Mouse (Mus musculus): ENCODE results near the gene Ndufa6.
A peak's percentile ranks its signal among the peaks of the same experiment; 100 is the strongest.
"Not testable (repeated sequence)": the region's sequence is repeated elsewhere in the genome, so short reads cannot be mapped to it uniquely, and the experiment has no call there.

Gene Ndufa6

DNA sequence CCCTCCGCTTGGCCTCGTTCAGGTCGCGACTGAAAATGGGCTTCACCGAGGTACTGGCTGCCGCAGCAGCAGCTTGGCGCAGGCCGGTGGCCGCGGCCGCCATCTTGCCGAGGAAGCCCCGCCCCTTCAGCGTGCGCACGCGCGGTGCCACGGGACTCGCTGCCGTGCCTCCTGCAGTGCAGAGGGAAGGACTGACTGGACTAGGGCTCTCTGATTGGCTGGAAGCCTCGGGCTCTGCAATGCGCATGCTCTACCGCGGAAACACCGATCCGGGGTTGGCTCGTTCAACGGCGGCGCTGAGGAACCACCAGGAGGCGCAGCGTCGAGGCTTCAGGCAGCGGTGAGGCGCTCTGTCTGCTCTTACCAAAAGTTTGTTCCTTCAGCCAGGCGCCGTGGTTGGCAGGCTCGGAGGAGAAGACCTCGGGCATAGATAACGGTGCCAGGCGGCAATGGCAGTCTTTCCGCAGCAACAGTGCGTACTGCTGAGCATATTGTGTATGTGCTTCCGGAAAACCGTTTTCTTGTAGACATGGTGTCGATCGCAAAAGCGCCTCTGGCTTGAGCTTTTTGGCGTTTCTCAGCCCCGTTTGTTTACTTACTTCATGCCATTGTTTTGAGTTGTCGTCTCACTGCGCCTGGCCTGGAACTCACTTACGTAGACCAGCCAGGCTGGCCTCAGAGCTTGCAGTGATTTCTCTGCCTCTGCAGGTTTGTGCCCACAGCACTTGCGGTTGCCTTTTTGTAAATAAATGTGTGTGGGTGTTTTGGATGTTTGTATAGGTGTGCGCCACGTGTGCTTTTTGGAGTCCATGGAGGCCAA, at the start of gene Ndufa6:
Gene Ndufa6, minus strand, starts transcription at position 197 of the 820 bp plus-strand sequence.
- peak; percentile 98 for DNase-seq

GRCm38 (mm10) chr15:82403606-82404005, 49.5 kb upstream of the Ndufa6 start:
- no peak for DNase-seq

- no peak for DNase-seq
Measured at GRCm38 (mm10) chr15:82402741-82403140, 48.6 kb upstream of the Ndufa6 start.

DNA sequence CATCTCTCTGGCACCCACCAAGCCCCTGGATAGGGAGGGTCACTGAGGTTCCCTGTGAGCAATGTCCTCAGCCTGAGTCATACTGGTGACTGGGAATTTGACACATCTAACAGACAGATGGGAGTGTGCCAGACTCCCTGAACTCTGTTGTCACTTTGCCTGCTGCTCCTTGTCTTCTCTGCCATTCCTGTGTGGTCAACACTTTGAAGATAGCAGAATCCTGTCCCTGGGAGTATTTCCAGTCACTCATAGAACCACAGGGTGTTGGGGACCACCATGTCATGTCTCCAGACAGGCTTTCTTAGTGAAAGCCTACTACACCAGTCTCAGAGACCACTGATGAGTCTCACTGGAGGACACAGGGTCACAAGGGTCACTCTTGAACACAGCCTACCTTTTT, 48.0 kb upstream of the Ndufa6 start:
- DNase-seq = no peak

DNA sequence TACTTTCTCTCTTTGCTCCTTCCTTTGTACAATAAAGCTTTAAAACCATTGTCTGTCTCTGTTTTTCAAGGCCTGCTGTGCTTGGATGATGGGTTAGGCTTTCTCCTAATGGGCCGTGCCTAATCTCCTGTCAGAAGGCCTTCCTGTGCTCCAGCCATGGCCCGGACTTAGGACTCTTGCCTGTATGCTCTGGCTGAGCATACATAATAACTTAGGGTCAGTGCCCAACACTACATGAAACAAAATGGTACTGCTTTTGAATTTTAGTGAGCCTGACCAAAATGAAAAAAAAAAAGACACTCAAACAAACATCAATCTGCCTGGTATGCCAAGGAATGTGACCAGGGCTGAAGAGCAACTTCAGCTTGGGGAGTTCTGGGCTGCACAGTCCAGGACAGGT, 47.4 kb upstream of the Ndufa6 start:
- no peak for DNase-seq

DNA sequence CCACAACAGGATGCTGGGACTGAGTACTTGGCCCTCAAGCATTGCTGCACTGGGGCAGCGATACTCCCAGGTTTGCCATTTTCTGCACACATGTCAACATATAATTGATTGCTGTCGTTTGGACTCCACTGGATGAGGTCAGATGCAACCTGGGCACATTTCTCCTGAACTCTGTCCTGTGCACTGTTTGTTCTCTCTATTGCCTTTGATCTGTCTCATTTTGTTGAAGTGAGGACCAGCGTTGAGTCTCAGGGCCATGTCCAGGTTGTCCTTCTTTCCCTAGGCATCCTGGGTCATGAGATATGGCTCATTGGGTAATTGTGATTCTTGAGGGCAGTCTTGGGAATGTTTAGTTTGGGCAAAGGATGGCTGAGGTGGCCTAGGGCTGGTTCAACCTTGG, 41.8 kb upstream of the Ndufa6 start:
- DNase-seq = not testable (repeated sequence)

DNA sequence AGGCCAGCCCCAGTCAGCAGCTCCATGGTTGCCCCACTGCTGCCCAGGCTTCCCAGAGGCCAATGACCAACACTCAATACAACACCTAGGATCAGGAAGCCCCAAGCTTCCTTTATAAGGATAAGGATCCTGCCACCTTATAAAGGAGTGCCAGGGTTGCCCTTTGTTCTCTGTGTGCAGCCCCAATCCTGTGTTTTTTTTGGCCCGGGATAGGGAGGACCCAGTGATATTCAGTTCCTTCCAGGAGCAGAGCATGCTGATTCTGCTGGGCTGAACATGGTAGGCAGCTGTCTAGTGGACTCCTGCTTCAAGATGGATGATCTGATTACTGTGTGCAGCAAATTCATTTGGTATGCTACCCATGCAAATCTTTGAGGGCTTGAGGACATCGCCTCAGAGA, 39.8 kb upstream of the Ndufa6 start, which contains the start of gene Cyp2d11:
Gene Cyp2d11, minus strand, starts transcription at position 101 of the 400 bp plus-strand sequence.
- not testable (repeated sequence) for DNase-seq

GRCm38 (mm10) chr15:82389916-82390315, 35.8 kb upstream of the Ndufa6 start:
- not testable (repeated sequence) for DNase-seq

GRCm38 (mm10) chr15:82385729-82386128, 31.6 kb upstream of the Ndufa6 start:
- no peak for DNase-seq

- DNase-seq = no peak
Measured at GRCm38 (mm10) chr15:82382441-82382840, 28.3 kb upstream of the Ndufa6 start.

DNA sequence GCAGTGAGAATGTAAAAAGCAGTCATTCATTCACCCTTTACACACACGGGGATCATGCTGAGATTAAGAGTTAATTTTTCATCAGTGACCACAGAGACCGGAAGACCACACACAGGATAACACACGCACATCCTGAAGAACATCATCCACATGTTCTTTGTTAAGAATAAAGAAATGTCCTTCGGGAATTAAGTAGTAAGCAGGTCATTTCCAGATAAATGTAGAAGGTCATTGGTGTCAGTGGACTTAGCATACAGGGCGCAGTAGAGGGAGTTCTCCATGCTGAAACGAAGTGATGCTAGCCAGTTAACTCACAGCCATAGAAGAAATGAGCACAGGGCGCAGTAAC, 26.6 kb upstream of the Ndufa6 start:
- DNase-seq = no peak

GRCm38 (mm10) chr15:82379871-82380713, 26.0 kb upstream of the Ndufa6 start, which contains the start of gene Cyp2d22:
Gene Cyp2d22, minus strand, starts transcription at chr15:82380260.
- peak; percentile 79 for DNase-seq

DNA sequence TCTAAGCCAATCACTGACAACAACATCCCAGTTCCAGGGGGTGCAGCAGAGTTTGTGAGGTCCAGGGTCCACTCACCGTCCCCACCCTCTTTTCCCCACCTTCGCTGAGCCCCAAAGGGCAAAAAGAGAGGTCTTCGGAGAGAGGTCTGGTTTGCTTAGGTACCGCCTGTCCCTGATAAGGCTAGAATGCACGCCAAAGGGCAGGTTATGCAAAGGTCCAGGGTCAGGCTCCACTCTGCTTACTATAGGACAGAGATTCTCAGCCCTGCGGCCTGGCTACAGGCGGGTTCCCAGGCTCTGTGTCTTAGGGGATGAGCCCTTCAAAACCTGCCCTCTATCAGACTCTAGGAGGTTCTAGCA, 25.4 kb upstream of the Ndufa6 start:
- no peak for DNase-seq

- DNase-seq = peak; percentile 23
Measured at GRCm38 (mm10) chr15:82378261-82379180, 24.4 kb upstream of the Ndufa6 start.

- peak; percentile 7 for DNase-seq
Measured at GRCm38 (mm10) chr15:82377701-82378100, 23.6 kb upstream of the Ndufa6 start.

DNA sequence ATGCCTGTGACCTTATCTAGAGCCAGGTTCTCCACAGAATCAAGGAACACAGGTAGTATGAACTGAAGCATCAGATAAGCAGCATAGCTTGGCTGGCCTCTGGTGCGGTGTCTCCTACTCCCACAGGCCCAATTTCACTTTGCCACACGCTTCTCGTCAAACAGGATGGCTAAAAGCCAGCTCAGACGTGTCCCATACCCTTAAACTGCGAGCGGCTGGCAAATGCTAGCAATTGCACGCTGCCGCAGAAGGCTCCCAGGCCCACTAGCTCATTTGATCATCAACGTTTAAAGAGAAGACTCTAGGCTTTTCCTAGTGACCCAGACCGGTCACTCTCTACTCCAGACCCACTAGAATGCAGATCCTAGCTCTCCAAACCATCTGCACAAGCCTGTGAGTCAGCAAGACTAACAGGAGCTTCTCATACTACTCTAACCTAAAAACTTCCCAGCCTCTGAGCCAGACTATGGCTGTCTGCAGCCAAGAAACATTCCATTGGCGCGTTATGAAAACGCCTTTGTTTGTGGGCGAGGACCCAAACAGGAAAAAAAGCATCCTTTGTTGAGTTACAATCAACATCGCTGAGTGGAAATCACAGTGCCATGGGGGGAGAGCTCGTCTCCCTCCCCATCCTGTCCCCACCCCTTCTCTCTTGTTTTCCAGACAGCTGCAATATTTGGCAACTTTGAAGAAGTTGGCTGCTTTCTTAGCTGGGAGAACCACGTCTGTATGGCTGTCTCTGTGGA, 22.4 kb upstream of the Ndufa6 start:
- DNase-seq = peak; percentile 74

- DNase-seq = no peak
Measured at GRCm38 (mm10) chr15:82375855-82376254, 21.7 kb upstream of the Ndufa6 start.

- DNase-seq = no peak
Measured at GRCm38 (mm10) chr15:82374437-82374836, 20.3 kb upstream of the Ndufa6 start.

DNA sequence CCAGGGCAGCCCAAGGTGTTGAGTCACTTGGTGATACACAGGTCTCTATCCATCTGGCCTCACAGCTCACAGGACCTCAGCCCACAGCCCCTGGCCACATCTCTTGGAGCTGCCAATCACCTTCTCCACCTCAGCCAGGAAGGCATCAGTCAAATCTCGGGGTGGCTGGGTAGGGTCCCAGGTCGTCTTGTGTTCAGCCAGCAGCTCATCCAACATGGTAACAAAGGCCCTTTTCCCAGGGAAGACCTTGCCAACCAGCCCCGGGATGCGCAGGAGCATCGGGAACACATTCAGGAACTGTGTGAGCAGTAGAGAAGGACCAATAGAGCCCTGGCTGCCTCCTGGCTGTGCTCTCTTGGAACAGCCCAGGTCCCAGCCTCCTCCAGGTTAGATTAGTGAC, 18.9 kb upstream of the Ndufa6 start:
- DNase-seq = peak; percentile 6

- peak; percentile 3 for DNase-seq
Measured at GRCm38 (mm10) chr15:82372446-82372845, 18.3 kb upstream of the Ndufa6 start.

DNA sequence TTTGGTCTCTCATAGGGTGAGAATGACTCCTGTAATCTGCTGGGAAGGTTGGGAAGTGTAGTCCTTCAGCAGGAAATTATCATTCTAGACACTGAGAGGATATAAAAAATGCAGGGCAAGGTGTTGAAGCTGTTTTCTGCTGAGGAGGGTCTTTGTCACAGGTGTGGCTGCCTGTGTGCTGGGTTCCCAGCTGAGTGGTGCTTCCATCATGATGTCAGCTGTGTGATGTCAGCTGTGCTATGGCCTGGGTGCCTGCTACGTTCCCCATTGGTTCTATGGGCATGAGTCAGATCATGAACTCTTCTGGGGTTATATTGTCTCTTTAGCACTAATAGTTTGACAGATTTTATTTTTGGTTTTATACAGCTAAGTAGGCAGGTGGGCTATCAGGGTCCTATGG, 14.7 kb upstream of the Ndufa6 start:
- DNase-seq = no peak

- no peak for DNase-seq
Measured at GRCm38 (mm10) chr15:82368146-82368545, 14.0 kb upstream of the Ndufa6 start.
